Mouse (Mus musculus) embryo, embryonic 11 days (tissue): ENCODE results near the gene Cep78.

Experiments
- DNase-seq: peaks from one replicate; pipeline ENCODE4 v3.0.0-alpha.2; 2015

Cep78 gene

GRCm38 (mm10) chr19:15984449-15985171 lies at the start of gene Cep78:
Cep78 (minus strand) TSS chr19:15984989.
- peak; percentile 98 for DNase-seq

DNA sequence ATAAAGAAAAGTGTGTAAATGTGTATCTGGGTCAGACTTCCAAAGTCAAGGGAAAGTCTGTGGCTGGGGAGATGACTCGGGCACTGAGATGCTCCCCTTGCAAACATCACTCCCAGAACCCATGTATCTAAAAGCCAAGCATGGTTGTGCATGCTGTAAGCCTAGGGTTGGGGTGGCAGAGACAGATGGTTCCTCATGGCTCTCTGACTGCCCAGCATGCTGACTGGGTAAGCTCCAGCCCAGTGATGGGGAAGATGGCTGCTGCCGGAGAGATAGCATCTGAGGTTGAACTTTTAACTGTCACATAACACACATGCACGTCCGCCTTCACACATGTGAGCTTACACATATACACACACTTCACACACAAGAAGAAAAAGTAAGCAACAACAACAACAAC lies 46.5 kb upstream of the Cep78 start:
- DNase-seq: no peak

DNA sequence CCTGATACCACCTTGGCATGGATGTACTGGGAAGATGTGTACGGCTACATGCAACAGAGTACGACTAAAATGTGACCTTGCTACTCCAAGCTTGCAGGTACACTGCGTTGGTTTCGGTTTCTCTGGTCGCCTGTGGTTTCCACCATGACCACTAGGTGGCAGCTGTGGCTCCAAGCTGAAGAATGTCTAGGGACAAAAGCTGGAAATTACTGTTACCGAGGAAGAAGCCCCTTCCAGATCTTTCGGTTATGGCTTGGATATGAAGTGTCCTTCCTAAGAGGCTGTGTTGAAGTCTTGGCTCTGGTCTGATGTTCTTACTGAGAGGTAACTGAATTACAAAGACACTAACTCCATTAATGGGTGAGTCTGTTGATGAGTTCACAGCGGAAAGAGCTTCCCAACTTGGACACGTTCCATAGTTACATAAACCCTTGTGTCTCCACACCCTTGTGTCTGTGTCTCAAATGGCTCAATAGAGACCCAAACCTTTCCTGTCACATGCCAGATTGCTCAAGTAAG lies 44.5 kb upstream of the Cep78 start:
- peak; percentile 28 for DNase-seq

- DNase-seq: no peak
Measured at GRCm38 (mm10) chr19:16028746-16029252, 44.0 kb upstream of the Cep78 start.

- no peak for DNase-seq
Measured at GRCm38 (mm10) chr19:16027876-16028670, 43.3 kb upstream of the Cep78 start.

DNA sequence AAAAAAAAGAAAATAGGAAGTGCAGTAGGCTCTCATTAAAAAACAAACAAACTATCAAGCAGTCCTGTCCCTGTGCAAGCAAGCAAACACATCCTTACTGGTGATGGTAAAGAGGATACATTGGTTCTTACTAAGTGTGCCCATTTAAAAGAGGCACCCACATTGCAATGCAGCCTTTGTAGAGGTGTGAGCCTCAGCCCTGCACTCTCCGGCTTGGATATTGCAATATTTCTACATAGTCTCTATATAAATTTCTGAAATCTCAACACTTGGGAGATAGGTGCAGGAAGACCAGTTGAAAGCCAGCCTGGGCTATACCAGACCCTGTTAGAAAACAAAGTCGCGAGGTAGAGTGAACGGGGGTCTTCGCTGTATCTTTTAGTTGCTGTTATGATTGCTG lies 41.5 kb upstream of the Cep78 start:
- no peak for DNase-seq

GRCm38 (mm10) chr19:16022178-16022577 lies 37.4 kb upstream of the Cep78 start:
- no peak for DNase-seq

DNA sequence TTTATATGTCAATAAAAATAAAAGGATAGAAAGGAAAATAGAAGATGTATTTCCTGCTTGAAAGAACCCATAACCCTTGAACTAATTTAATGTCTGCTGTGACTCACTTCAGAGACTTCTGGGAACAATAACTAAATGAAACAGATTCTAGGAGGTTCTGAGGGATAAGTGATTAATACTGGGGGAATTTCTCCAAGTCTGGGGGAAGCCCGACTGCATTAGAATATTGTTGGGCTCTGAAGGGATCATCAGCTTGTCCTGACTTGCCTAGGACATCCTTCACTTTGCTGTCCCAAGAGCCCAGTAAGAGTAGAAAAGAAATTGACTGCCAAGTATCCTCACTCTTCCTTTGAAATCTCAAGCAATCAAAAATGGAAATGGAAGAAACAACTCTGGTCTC lies 31.4 kb upstream of the Cep78 start:
- no peak for DNase-seq

DNA sequence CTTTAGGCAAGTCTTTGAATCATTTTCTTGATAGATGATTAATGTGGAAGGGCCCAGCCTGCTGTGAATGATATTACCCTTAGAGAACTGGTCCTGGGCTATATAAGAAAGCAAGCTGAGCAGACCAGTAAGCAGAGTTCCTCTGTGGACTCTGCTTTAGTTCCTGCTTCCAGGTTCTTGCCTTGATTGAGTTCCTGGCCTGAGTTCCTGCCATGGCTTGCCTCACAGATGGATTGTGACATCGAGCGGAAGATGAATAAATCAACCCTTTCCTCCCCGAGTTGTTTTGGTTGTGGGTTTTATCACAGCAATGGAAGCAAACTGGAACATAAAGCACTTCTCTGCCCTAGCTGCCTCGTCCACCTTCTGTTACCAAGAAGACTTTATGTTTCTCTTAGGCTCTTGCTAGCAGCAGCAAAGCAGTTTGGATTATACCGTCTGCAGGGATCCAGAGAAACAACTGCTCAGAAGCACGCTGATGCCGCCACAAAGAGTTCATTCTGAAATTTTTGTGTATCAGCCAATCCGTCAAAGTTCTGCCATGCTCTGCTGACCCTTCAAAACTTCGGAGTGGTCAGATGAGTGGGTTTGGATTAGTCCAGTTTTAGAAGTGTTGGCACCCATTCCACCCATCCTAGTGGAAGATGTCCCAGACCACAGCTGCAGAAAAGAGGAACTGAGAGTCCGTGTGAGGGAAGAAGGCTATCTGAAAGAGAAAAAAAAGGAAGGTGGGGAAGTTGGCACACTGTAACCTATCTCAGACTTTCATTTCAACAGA lies 30.6 kb upstream of the Cep78 start:
- no peak for DNase-seq

GRCm38 (mm10) chr19:16009746-16010337 lies 25.1 kb upstream of the Cep78 start:
- no peak for DNase-seq

GRCm38 (mm10) chr19:16009111-16009510 lies 24.3 kb upstream of the Cep78 start:
- DNase-seq: no peak

DNA sequence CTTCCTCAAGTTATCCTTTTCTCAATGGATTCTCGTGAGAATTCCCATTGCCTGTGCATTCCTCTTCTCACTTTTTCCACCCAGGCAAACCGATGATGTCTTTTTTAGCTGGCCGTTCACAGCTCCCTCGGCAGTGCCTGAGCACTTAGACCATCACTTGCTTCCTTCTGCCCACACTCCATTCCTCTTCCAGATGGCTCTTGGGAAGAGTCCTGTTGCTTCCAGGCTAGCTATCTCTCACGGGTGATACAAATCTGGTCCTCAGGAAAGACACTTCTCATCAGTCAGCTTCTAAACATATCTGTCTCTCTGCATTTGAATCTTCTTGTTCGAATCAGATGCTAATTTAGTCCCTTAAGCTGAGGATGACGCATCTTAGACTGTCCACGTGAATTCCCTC lies 22.3 kb upstream of the Cep78 start:
- DNase-seq: no peak

- DNase-seq: peak; percentile 81
Measured at GRCm38 (mm10) chr19:15998157-15998556, 13.4 kb upstream of the Cep78 start.

- peak; percentile 10 for DNase-seq
Measured at GRCm38 (mm10) chr19:15996901-15997564, 12.2 kb upstream of the Cep78 start.

GRCm38 (mm10) chr19:15990102-15990501 lies 5.3 kb upstream of the Cep78 start:
- DNase-seq: no peak

GRCm38 (mm10) chr19:15985172-15985713 lies 454 bp upstream of the Cep78 start:
- DNase-seq: no peak

- peak; percentile 23 for DNase-seq
Measured at GRCm38 (mm10) chr19:15983739-15984344, 947 bp downstream of the Cep78 start.

- DNase-seq: peak; percentile 59
Measured at GRCm38 (mm10) chr19:15982926-15983738, 1.7 kb downstream of the Cep78 start.

- DNase-seq: peak; percentile 75
Measured at GRCm38 (mm10) chr19:15981861-15982260, 2.9 kb downstream of the Cep78 start.

GRCm38 (mm10) chr19:15973365-15973764 lies 11.4 kb downstream of the Cep78 start:
- DNase-seq: no peak
